Mouse (Mus musculus): ENCODE results near the gene Camta1. TPM values are rescaled to one million over a fixed set of nuclear protein-coding genes. Genes with fewer than 3 reads are reported as not detected.

Camta1 gene
- polyA plus RNA-seq, 1 experiment from 2014 or later: 25.3 TPM

GRCm38 (mm10) chr4:151224017-151224416 is 637.7 kb downstream of the Camta1 start:
- Histone ChIP-seq H3K9ac (ENCODE audit: low read depth, low read length) (no peak overlapping the region), H3K9me3 (replicated peaks; ENCODE audit: control insufficient read depth, low read length) (no peaks in the 10 kb centered on the region)

GRCm38 (mm10) chr4:151223263-151223996 is 638.2 kb downstream of the Camta1 start:
- no peak overlapping the region for H3K4me2 ChIP-seq (ENCODE audit: low read depth, low read length)
- no peak overlapping the region for H3K9ac ChIP-seq (ENCODE audit: low read depth, low read length)
- ATAC-seq (ENCODE audit: low read depth): no peak
- H3K36me3 ChIP-seq (ENCODE audit: control insufficient read depth, insufficient read depth): no peaks in the 10 kb centered on the region
- no peak overlapping the region for H3K27ac ChIP-seq (ENCODE audit: low read length)
- 57% methylated on average over 13 of the region's 13 CpGs for WGBS (ENCODE audit: insufficient replicate concordance)
- H3K4me1 ChIP-seq (ENCODE audit: control insufficient read depth, low read depth, low read length): no peaks in the 10 kb centered on the region
- no peak overlapping the region for H3K4me3 ChIP-seq (ENCODE audit: low read depth, low read length)
- no peaks in the 10 kb centered on the region for H3K9me3 ChIP-seq (replicated peaks; ENCODE audit: control insufficient read depth, low read length)
- no peaks in the 10 kb centered on the region for H3K27me3 ChIP-seq (ENCODE audit: control insufficient read depth, insufficient read depth, low read depth, low read length)

More at GRCm38 (mm10) chr4:151224017-151224416, 637.7 kb downstream of the Camta1 start:
- Histone ChIP-seq H3K27ac (ENCODE audit: low read length) (no peak overlapping the region), H3K4me1 (ENCODE audit: control insufficient read depth, low read depth, low read length) (no peaks in the 10 kb centered on the region), H3K36me3 (ENCODE audit: control insufficient read depth, insufficient read depth) (no peaks in the 10 kb centered on the region), H3K4me2 (ENCODE audit: low read depth, low read length) (no peak overlapping the region), H3K27me3 (ENCODE audit: control insufficient read depth, insufficient read depth, low read depth, low read length) (no peaks in the 10 kb centered on the region), H3K4me3 (ENCODE audit: low read depth, low read length) (no peak overlapping the region)
- no peak for ATAC-seq (ENCODE audit: low read depth)
- 54% methylated on average over 12 of the region's 12 CpGs for WGBS (ENCODE audit: insufficient replicate concordance)

- Histone ChIP-seq H3K27ac (ENCODE audit: low read length) (no peak overlapping the region), H3K36me3 (ENCODE audit: control insufficient read depth, insufficient read depth) (no peaks in the 10 kb centered on the region), H3K4me3 (ENCODE audit: low read depth, low read length) (no peak overlapping the region), H3K9ac (ENCODE audit: low read depth, low read length) (no peak overlapping the region), H3K9me3 (replicated peaks; ENCODE audit: control insufficient read depth, low read length) (no peaks in the 10 kb centered on the region), H3K4me1 (ENCODE audit: control insufficient read depth, low read depth, low read length) (no peaks in the 10 kb centered on the region), H3K27me3 (ENCODE audit: control insufficient read depth, insufficient read depth, low read depth, low read length) (no peaks in the 10 kb centered on the region), H3K4me2 (ENCODE audit: low read depth, low read length) (no peak overlapping the region)
- no peak for ATAC-seq (ENCODE audit: low read depth)
- 46% methylated on average over 10 of the region's 10 CpGs for WGBS (ENCODE audit: insufficient replicate concordance)
Measured at GRCm38 (mm10) chr4:151222635-151223034, 639.0 kb downstream of the Camta1 start.

GRCm38 (mm10) chr4:151216553-151217292 is 645.0 kb downstream of the Camta1 start:
- Histone ChIP-seq H3K9ac (ENCODE audit: low read depth, low read length) (no peak overlapping the region), H3K4me1 (ENCODE audit: control insufficient read depth, low read depth, low read length) (no peaks in the 10 kb centered on the region), H3K27me3 (ENCODE audit: control insufficient read depth, insufficient read depth, low read depth, low read length) (no peaks in the 10 kb centered on the region), H3K27ac (ENCODE audit: low read length) (no peak overlapping the region), H3K4me2 (ENCODE audit: low read depth, low read length) (no peak overlapping the region), H3K4me3 (ENCODE audit: low read depth, low read length) (no peak overlapping the region), H3K36me3 (ENCODE audit: control insufficient read depth, insufficient read depth) (no peaks in the 10 kb centered on the region), H3K9me3 (replicated peaks; ENCODE audit: control insufficient read depth, low read length) (no peaks in the 10 kb centered on the region)
- WGBS (ENCODE audit: insufficient replicate concordance): 65% methylated on average over 15 of the region's 15 CpGs
- ATAC-seq (ENCODE audit: low read depth): no peak

GRCm38 (mm10) chr4:151215866-151216265 is 645.8 kb downstream of the Camta1 start:
- WGBS (ENCODE audit: insufficient replicate concordance): 54% methylated on average over 4 of the region's 4 CpGs
- Histone ChIP-seq H3K4me1 (ENCODE audit: control insufficient read depth, low read depth, low read length) (no peaks in the 10 kb centered on the region), H3K4me3 (ENCODE audit: low read depth, low read length) (no peak overlapping the region), H3K9me3 (replicated peaks; ENCODE audit: control insufficient read depth, low read length) (no peaks in the 10 kb centered on the region), H3K27me3 (ENCODE audit: control insufficient read depth, insufficient read depth, low read depth, low read length) (no peaks in the 10 kb centered on the region), H3K36me3 (ENCODE audit: control insufficient read depth, insufficient read depth) (no peaks in the 10 kb centered on the region), H3K27ac (ENCODE audit: low read length) (no peak overlapping the region), H3K9ac (ENCODE audit: low read depth, low read length) (no peak overlapping the region), H3K4me2 (ENCODE audit: low read depth, low read length) (no peak overlapping the region)
- ATAC-seq (ENCODE audit: low read depth): no peak

- Histone ChIP-seq H3K9me3 (replicated peaks; ENCODE audit: control insufficient read depth, low read length) (no peaks in the 10 kb centered on the region), H3K4me3 (ENCODE audit: low read depth, low read length) (no peak overlapping the region), H3K36me3 (ENCODE audit: control insufficient read depth, insufficient read depth) (no peaks in the 10 kb centered on the region), H3K4me1 (ENCODE audit: control insufficient read depth, low read depth, low read length) (no peaks in the 10 kb centered on the region), H3K27ac (ENCODE audit: low read length) (no peak overlapping the region), H3K27me3 (ENCODE audit: control insufficient read depth, insufficient read depth, low read depth, low read length) (no peaks in the 10 kb centered on the region), H3K4me2 (ENCODE audit: low read depth, low read length) (no peak overlapping the region), H3K9ac (ENCODE audit: low read depth, low read length) (no peak overlapping the region)
- 50% methylated on average over 1 of the region's 1 CpGs for WGBS (ENCODE audit: insufficient replicate concordance)
- no peak for ATAC-seq (ENCODE audit: low read depth)
Measured at GRCm38 (mm10) chr4:151215179-151215578, 646.5 kb downstream of the Camta1 start.

- Histone ChIP-seq H3K27me3 (ENCODE audit: control insufficient read depth, insufficient read depth, low read depth, low read length) (no peaks in the 10 kb centered on the region), H3K9ac (ENCODE audit: low read depth, low read length) (no peak overlapping the region), H3K9me3 (replicated peaks; ENCODE audit: control insufficient read depth, low read length) (no peaks in the 10 kb centered on the region), H3K36me3 (ENCODE audit: control insufficient read depth, insufficient read depth) (no peaks in the 10 kb centered on the region), H3K4me1 (ENCODE audit: control insufficient read depth, low read depth, low read length) (no peaks in the 10 kb centered on the region), H3K27ac (ENCODE audit: low read length) (no peak overlapping the region), H3K4me3 (ENCODE audit: low read depth, low read length) (no peak overlapping the region), H3K4me2 (ENCODE audit: low read depth, low read length) (no peak overlapping the region)
- 56% methylated on average over 11 of the region's 11 CpGs for WGBS (ENCODE audit: insufficient replicate concordance)
- no peak for ATAC-seq (ENCODE audit: low read depth)
Measured at GRCm38 (mm10) chr4:151213475-151213874, 648.2 kb downstream of the Camta1 start.

- no peak overlapping the region for H3K4me2 ChIP-seq (ENCODE audit: low read depth, low read length)
Measured at GRCm38 (mm10) chr4:151211992-151212391, 649.7 kb downstream of the Camta1 start.

GRCm38 (mm10) chr4:151207566-151207965 is 654.1 kb downstream of the Camta1 start:
- no peak overlapping the region for H3K9ac ChIP-seq (ENCODE audit: low read depth, low read length)
- ATAC-seq (ENCODE audit: low read depth): no peak
- WGBS (ENCODE audit: insufficient replicate concordance): 87% methylated on average over 7 of the region's 7 CpGs
- no peaks in the 10 kb centered on the region for H3K4me1 ChIP-seq (ENCODE audit: control insufficient read depth, low read depth, low read length)
- no peak overlapping the region for H3K27ac ChIP-seq (ENCODE audit: low read length)
- H3K9me3 ChIP-seq (replicated peaks; ENCODE audit: control insufficient read depth, low read length): no peaks in the 10 kb centered on the region
- no peak overlapping the region for H3K4me2 ChIP-seq (ENCODE audit: low read depth, low read length)
- no peaks in the 10 kb centered on the region for H3K27me3 ChIP-seq (ENCODE audit: control insufficient read depth, insufficient read depth, low read depth, low read length)
- H3K4me3 ChIP-seq (ENCODE audit: low read depth, low read length): no peak overlapping the region
- no peaks in the 10 kb centered on the region for H3K36me3 ChIP-seq (ENCODE audit: control insufficient read depth, insufficient read depth)

More at GRCm38 (mm10) chr4:151211992-151212391, 649.7 kb downstream of the Camta1 start:
- no peaks in the 10 kb centered on the region for H3K36me3 ChIP-seq (ENCODE audit: control insufficient read depth, insufficient read depth)
- H3K27me3 ChIP-seq (ENCODE audit: control insufficient read depth, insufficient read depth, low read depth, low read length): no peaks in the 10 kb centered on the region
- no peak overlapping the region for H3K9ac ChIP-seq (ENCODE audit: low read depth, low read length)
- WGBS (ENCODE audit: insufficient replicate concordance): 57% methylated on average over 6 of the region's 6 CpGs
- H3K4me3 ChIP-seq (ENCODE audit: low read depth, low read length): no peak overlapping the region
- ATAC-seq (ENCODE audit: low read depth): no peak
- no peaks in the 10 kb centered on the region for H3K4me1 ChIP-seq (ENCODE audit: control insufficient read depth, low read depth, low read length)
- H3K27ac ChIP-seq (ENCODE audit: low read length): no peak overlapping the region
- no peaks in the 10 kb centered on the region for H3K9me3 ChIP-seq (replicated peaks; ENCODE audit: control insufficient read depth, low read length)

Measured in liver, embryonic 16.5 days (tissue).